In genomic region chr19:29370112-29370511, GRCm38 (mm10) we compare ENCODE assay signal across 24 mouse cellular contexts. TPM values are rescaled to one million over a fixed set of nuclear protein-coding genes. Genes with fewer than 3 reads are reported as not detected.
DNase-seq lines count a peak whose midpoint lies in the region; TF ChIP-seq lines count a peak whose summit lies in the region.
"Had no signal": no experiment of that assay in that cellular context is flagged by ENCODE, and none has a peak within 500 bp of the region (broad histone marks: within the 10 kb centered on the region; RNA-seq: fewer than 3 reads in every experiment).

No protein-coding gene starts in this region.

- peaks cover 3 to 53% of the 10 kb centered on the region in 2 experiments for H3K36me3 ChIP-seq in MEL (ENCODE audit: control insufficient read depth in 1 of 2, insufficient read depth in 2 of 2, low read length in 2 of 2)
- H3K36me3 ChIP-seq: embryonic facial prominence, embryonic 15.5 days; forebrain, embryonic 10.5 days had no signal

- peaks cover 11% of the 10 kb centered on the region for H3K79me2 ChIP-seq in MEL (ENCODE audit: control insufficient read depth, insufficient read depth, low read length, poor library complexity)

- no peak overlapping the region for H3K4me3 ChIP-seq in MEL (ENCODE audit: control insufficient read depth in 1 of 2, insufficient read depth in 1 of 2, low read depth in 2 of 2, low read length in 2 of 2)
- H3K4me3 ChIP-seq: embryonic facial prominence, embryonic 15.5 days; forebrain, embryonic 10.5 days; heart, adult 2 months had no signal

- peaks cover 24 to 45% of the 10 kb centered on the region in 2 experiments for H3K4me1 ChIP-seq in MEL (ENCODE audit: control insufficient read depth in 1 of 2, insufficient read depth in 2 of 2, low read length in 2 of 2)

- no peaks in the 10 kb centered on the region for H3K9me3 ChIP-seq in MEL (replicated peaks; ENCODE audit: insufficient read depth, low read length)
- H3K9me3 ChIP-seq: embryonic facial prominence, embryonic 15.5 days; forebrain, embryonic 10.5 days; G1E had no signal

- TF ChIP-seq POLR2A in MEL (IDR thresholded peaks at IDR 0.05; ENCODE audit: control insufficient read depth in 1 of 2, insufficient read depth in 1 of 2, low read depth in 1 of 2, low read length in 2 of 2, poor library complexity in 1 of 2) = no peak

- H3K9ac ChIP-seq in MEL (ENCODE audit: control insufficient read depth, low read depth, low read length, poor library complexity, severe bottlenecking) = no peak overlapping the region
- H3K9ac ChIP-seq: embryonic facial prominence, embryonic 15.5 days; forebrain, postnatal 0 days; liver, embryonic 14.5 days had no signal

- H3K27me3 ChIP-seq in MEL (ENCODE audit: control insufficient read depth in 1 of 2, insufficient read depth in 2 of 2, low read length in 2 of 2) = no peaks in the 10 kb centered on the region
- H3K27me3 ChIP-seq: embryonic facial prominence, embryonic 15.5 days had no signal

- no peak for TF ChIP-seq EP300 in MEL (IDR thresholded peaks at IDR 0.05; ENCODE audit: low read depth in 1 of 2, low read length in 2 of 2)

- no peak for TF ChIP-seq RAD21 in MEL (IDR thresholded peaks at IDR 0.05; ENCODE audit: low read depth, low read length)

- intact Hi-C loops in heart, postnatal 10 days (cut with DNase I) = no loop called here

- TF ChIP-seq CTCF in MEL (IDR thresholded peaks at IDR 0.05 in 2 of 3, conservative IDR thresholded peaks at IDR 0.05 in 1 of 3; ENCODE audit: control insufficient read depth in 1 of 3, insufficient read depth in 1 of 3, low read depth in 2 of 3, low read length in 3 of 3, poor library complexity in 1 of 3, severe bottlenecking in 1 of 3) = no peak

- peak; percentile 79 for DNase-seq in heart, adult 11 months
- no peak for DNase-seq in heart, postnatal 10 days
- DNase-seq in A20 (ENCODE audit: low read depth, low spot score) (peak; percentile 63), MEL (ENCODE audit: low read depth, low spot score) (peak; percentile 60)
- peak; percentile 56 for DNase-seq in induced T-regulatory cell, adult 2 months (ENCODE audit: low read depth)
- DNase-seq in kidney, postnatal 10 days = no peak
- DNase-seq in layer of hippocampus, adult 11-12 months (ENCODE audit: low spot score) = no peak
- DNase-seq: cerebellum, adult 11-12 months; cerebellum, postnatal 14 days; forebrain, postnatal 0 days; heart, adult 2 months; heart, postnatal 4 days; kidney, adult 18-20 months; kidney, postnatal 25 days; lung, postnatal 10 days; right cerebral cortex, postnatal 25 days had no signal

- no peak overlapping the region for H3K27ac ChIP-seq in MEL (ENCODE audit: control insufficient read depth, low read depth, low read length)
- H3K27ac ChIP-seq: embryonic facial prominence, embryonic 15.5 days; forebrain, embryonic 10.5 days; heart, adult 2 months; hindbrain, postnatal 0 days; liver, embryonic 14.5 days had no signal

TF ChIP-seq in MEL, 35 proteins besides CTCF, POLR2A, EP300 and RAD21:
- TF ChIP-seq GATA1 (IDR thresholded peaks at IDR 0.05; ENCODE audit: low read depth, low read length) (no peak), TBP (IDR thresholded peaks at IDR 0.05; ENCODE audit: low read depth, low read length) (no peak), POLR2AphosphoS2 (IDR thresholded peaks at IDR 0.05; ENCODE audit: low read length) (no peak), BHLHE40 (IDR thresholded peaks at IDR 0.05; ENCODE audit: borderline replicate concordance, low read depth, low read length) (no peak), NELFE (IDR thresholded peaks at IDR 0.05; ENCODE audit: low read depth, low read length) (no peak), ZC3H11A (IDR thresholded peaks at IDR 0.05; ENCODE audit: low read depth, low read length) (no peak)
TF ChIP-seq in MEL: peak in this region for 0.

RNA-seq across cellular contexts. Expression of gene Cd274, which starts 2.9 kb away (rescaled TPM):
- 1 to 10 TPM; 1.7 to 2.0 TPM for total RNA-seq in heart, postnatal 10 days (2021)
- 3.1 and 3.2 TPM in 2 replicates for total RNA-seq in MEL (2012; rRNA removed)
- polyA plus RNA-seq in MEL (2012; ENCODE audit: insufficient read depth in 1 of 2, insufficient read length in 2 of 2, low read depth in 1 of 2, low replicate concordance in 2 of 2, missing spikeins in 1 of 2) = 1 to 10 TPM in 1 of 2 experiments, not detected in 1; 5.0 TPM
- polyA plus RNA-seq: limb, embryonic 11.5 days had no signal

RNA-seq across cellular contexts. Expression of gene Plgrkt, which starts 2.9 kb away (rescaled TPM):
- 10 to 100 TPM; 27.9 to 38.6 TPM for total RNA-seq in heart, postnatal 10 days (2021)
- 107 and 117 TPM in 2 replicates for total RNA-seq in MEL (2012; rRNA removed)
- polyA plus RNA-seq in MEL (2012; ENCODE audit: insufficient read depth in 1 of 2, insufficient read length in 2 of 2, low read depth in 1 of 2, low replicate concordance in 2 of 2, missing spikeins in 1 of 2) = 100 to 1,000 TPM in 1 of 2 experiments, not detected in 1; 145 TPM

RNA-seq across cellular contexts. Expression of gene Rln1, which starts 35.6 kb away (rescaled TPM):
- not detected for total RNA-seq in heart, postnatal 10 days (2021)
- total RNA-seq in MEL (2012; rRNA removed) = 0.04 TPM in 1 of 2 replicates, not detected in the other
- polyA plus RNA-seq in MEL (2012; ENCODE audit: insufficient read depth in 1 of 2, insufficient read length in 2 of 2, low read depth in 1 of 2, low replicate concordance in 2 of 2, missing spikeins in 1 of 2) = not detected
- total RNA-seq: heart, adult 2 months had no signal
- polyA plus RNA-seq: CD4-positive, CD25-positive, alpha-beta regulatory T cell, adult 4 months; G1E; heart, adult 2 months; limb, embryonic 11.5 days; liver, embryonic 14.5 days had no signal

RNA-seq across cellular contexts. Expression of gene Pdcd1lg2, which starts 40.6 kb away (rescaled TPM):
- total RNA-seq in heart, postnatal 10 days (2021) = not detected
- 1.3 and 1.7 TPM in 2 replicates for total RNA-seq in MEL (2012; rRNA removed)
- polyA plus RNA-seq in MEL (2012; ENCODE audit: insufficient read depth in 1 of 2, insufficient read length in 2 of 2, low read depth in 1 of 2, low replicate concordance in 2 of 2, missing spikeins in 1 of 2) = 1 to 10 TPM in 1 of 2 experiments, not detected in 1; 5.4 TPM
- total RNA-seq: heart, adult 2 months; heart, postnatal 4 days had no signal
- polyA plus RNA-seq: embryonic facial prominence, embryonic 15.5 days; forebrain, embryonic 10.5 days; forebrain, postnatal 0 days; heart, embryonic 14.5 days; limb, embryonic 11.5 days had no signal

RNA-seq across cellular contexts. Expression of gene Insl6, which starts 45.0 kb away (rescaled TPM):
- under 1 TPM in 1 of 2 experiments, not detected in 1; 0.38 TPM for total RNA-seq in heart, postnatal 10 days (2021)
- 2.2 and 3.1 TPM in 2 replicates for total RNA-seq in MEL (2012; rRNA removed)
- polyA plus RNA-seq in MEL (2012; ENCODE audit: insufficient read depth in 1 of 2, insufficient read length in 2 of 2, low read depth in 1 of 2, low replicate concordance in 2 of 2, missing spikeins in 1 of 2) = 1 to 10 TPM in 1 of 2 experiments, not detected in 1; 9.9 TPM
- total RNA-seq: hindbrain, postnatal 0 days had no signal

Comparison
In these comparisons a context has a peak if more than half of its experiments do, and no peak if none do; other contexts are left out.
1. DNase-seq: peak in heart, adult 11 months (single experiment), A20 (single experiment), MEL (single experiment) and induced T-regulatory cell, adult 2 months (single experiment); none in heart, postnatal 10 days (0 of 2), kidney, postnatal 10 days (single experiment) and layer of hippocampus, adult 11-12 months (single experiment).